Mouse (Mus musculus) limb, embryonic 10.5 days (tissue): ENCODE measurements around the gene Slco1c1. TPM values are rescaled to one million over a fixed set of nuclear protein-coding genes. Genes with fewer than 3 reads are reported as not detected.
"Not testable (repeated sequence)": the region's sequence is repeated elsewhere in the genome, so short reads cannot be mapped to it uniquely, and the experiment has no call there.

Source experiments
- DNase-seq: peaks from one replicate; pipeline ENCODE4 v3.0.0-alpha.2; 2017; ENCODE audit warnings: low spot score
- H3K27ac ChIP-seq: fragments of 300-500 bp; sonication (generic); 2 replicates; pipeline ENCODE4 v1.5.1; 2016; ENCODE audit warnings: mild to moderate bottlenecking
- H3K27me3 ChIP-seq: fragments of 300-500 bp; sonication (generic); 2 replicates; pipeline ENCODE4 v1.6.1; 2016; ENCODE audit warnings: low read depth, mild to moderate bottlenecking; ENCODE audit not compliant: poor library complexity, severe bottlenecking
- H3K36me3 ChIP-seq: fragments of 300-500 bp; sonication (generic); 2 replicates; pipeline ENCODE4 v1.6.1; 2016; ENCODE audit warnings: mild to moderate bottlenecking, moderate library complexity
- H3K4me1 ChIP-seq: fragments of 300-500 bp; sonication (generic); 2 replicates; pipeline ENCODE4 v1.6.1; 2016
- H3K4me3 ChIP-seq: fragments of 300-500 bp; sonication (generic); 2 replicates; pipeline ENCODE4 v1.5.1; 2016; ENCODE audit warnings: mild to moderate bottlenecking, moderate library complexity
- H3K9me3 ChIP-seq: fragments of 300-500 bp; sonication (generic); replicated peaks from 2 replicates; pipeline ENCODE4 v1.6.1; 2016; ENCODE audit warnings: mild to moderate bottlenecking
- WGBS: fragments of 180-500 bp; shearing (Covaris S2); methylation state at CpG from one replicate; pipeline ENCODE4 v1.1.7; 2016; 5-methylcytosine and 5-hydroxymethylcytosine counted together
- polyA plus RNA-seq: library from polyadenylated mRNA; unstranded; fragments of >200 nt; fragmentation: Nextera tagmentation; extraction: Ambion mirVana; gene quantifications from 2 replicates; pipeline ENCODE4 v1.2.1, GENCODE M21; 2016

The Slco1c1 gene
- polyA plus RNA-seq, 1 experiment from 2014 or later: not detected

GRCm38 (mm10) chr6:141537298-141537697, 13.1 kb downstream of the Slco1c1 start:
- no peaks in the 10 kb centered on the region for H3K36me3 ChIP-seq
- no peak overlapping the region for H3K4me3 ChIP-seq
- H3K9me3 ChIP-seq: no peaks in the 10 kb centered on the region
- no peaks in the 10 kb centered on the region for H3K27me3 ChIP-seq
- H3K27ac ChIP-seq: no peak overlapping the region
- 17% methylated on average over 3 of the region's 3 CpGs for WGBS
- H3K4me1 ChIP-seq: peaks cover 9% of the 10 kb centered on the region; the same call in 1 of the 2 replicates
- DNase-seq: no peak

- Histone ChIP-seq H3K27me3 (no peaks in the 10 kb centered on the region), H3K4me1 (peaks cover 9% of the 10 kb centered on the region; the same call in 1 of the 2 replicates), H3K36me3 (no peaks in the 10 kb centered on the region), H3K4me3 (no peak overlapping the region), H3K9me3 (no peaks in the 10 kb centered on the region), H3K27ac (no peak overlapping the region)
- WGBS: 79% methylated on average over 1 of the region's 1 CpGs
- no peak for DNase-seq
Observed at GRCm38 (mm10) chr6:141541136-141541535, 17.0 kb downstream of the Slco1c1 start.

GRCm38 (mm10) chr6:141543344-141543743, 19.2 kb downstream of the Slco1c1 start:
- WGBS: 90% methylated on average over 7 of the region's 7 CpGs
- no peak overlapping the region for H3K27ac ChIP-seq
- H3K4me3 ChIP-seq: no peak overlapping the region
- H3K36me3 ChIP-seq: no peaks in the 10 kb centered on the region
- no peaks in the 10 kb centered on the region for H3K27me3 ChIP-seq
- DNase-seq: no peak
- H3K4me1 ChIP-seq: no peaks in the 10 kb centered on the region
- H3K9me3 ChIP-seq: no peaks in the 10 kb centered on the region

DNA sequence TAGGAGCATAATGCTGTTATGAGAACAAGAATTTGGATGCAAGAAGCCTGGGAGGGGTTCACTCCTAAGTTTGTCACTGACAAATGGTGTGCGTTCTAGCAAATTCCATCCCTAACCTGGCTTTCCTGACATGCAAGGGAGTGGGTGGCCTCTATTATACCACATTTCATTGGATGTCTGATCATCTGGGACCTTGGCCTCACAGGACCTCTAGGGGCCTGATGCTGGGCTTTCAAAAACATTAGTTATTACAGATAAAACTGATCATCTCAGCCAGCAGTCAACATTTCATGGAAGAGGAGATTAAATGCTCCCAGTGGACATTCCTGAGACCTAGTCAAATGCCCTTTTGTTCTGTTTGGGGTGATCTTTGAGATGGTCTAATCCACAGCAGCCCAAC, 34.0 kb downstream of the Slco1c1 start:
- H3K27ac ChIP-seq: no peak overlapping the region
- no peak overlapping the region for H3K4me3 ChIP-seq
- DNase-seq: no peak
- no peaks in the 10 kb centered on the region for H3K36me3 ChIP-seq
- WGBS: 86% methylated on average over 1 of the region's 1 CpGs
- no peaks in the 10 kb centered on the region for H3K9me3 ChIP-seq
- no peaks in the 10 kb centered on the region for H3K4me1 ChIP-seq
- H3K27me3 ChIP-seq: no peaks in the 10 kb centered on the region

GRCm38 (mm10) chr6:141567366-141567765, 43.2 kb downstream of the Slco1c1 start:
- no peaks in the 10 kb centered on the region for H3K27me3 ChIP-seq
- no peak overlapping the region for H3K27ac ChIP-seq
- no peak for DNase-seq
- no peak overlapping the region for H3K4me3 ChIP-seq
- H3K4me1 ChIP-seq: no peaks in the 10 kb centered on the region
- no peaks in the 10 kb centered on the region for H3K36me3 ChIP-seq
- 90% methylated on average over 2 of the region's 2 CpGs for WGBS
- H3K9me3 ChIP-seq: no peaks in the 10 kb centered on the region

GRCm38 (mm10) chr6:141567852-141568558, 43.8 kb downstream of the Slco1c1 start:
- H3K27me3 ChIP-seq: no peaks in the 10 kb centered on the region
- no peaks in the 10 kb centered on the region for H3K36me3 ChIP-seq
- DNase-seq: no peak
- WGBS: 90% methylated on average over 10 of the region's 10 CpGs
- no peaks in the 10 kb centered on the region for H3K4me1 ChIP-seq
- no peaks in the 10 kb centered on the region for H3K9me3 ChIP-seq
- H3K27ac ChIP-seq: no peak overlapping the region
- H3K4me3 ChIP-seq: no peak overlapping the region

DNA sequence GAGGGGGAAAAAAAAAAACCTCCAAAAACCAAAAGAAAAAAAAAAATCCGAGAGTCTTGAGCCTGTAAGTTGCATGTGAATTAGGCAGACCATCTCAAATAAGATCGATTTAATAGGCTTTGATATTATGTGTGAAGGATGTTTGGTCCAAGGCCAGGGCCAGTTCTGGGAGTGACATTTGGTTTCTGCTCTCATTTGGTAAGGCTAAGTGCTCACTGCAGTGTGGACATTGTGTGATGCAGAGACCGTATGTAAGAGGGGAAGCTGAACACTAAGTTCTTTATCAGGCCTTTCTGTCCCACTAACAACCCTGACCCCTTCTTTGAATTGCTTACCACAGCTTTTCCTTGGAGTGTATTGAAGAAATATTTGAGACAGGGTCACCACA, 44.4 kb downstream of the Slco1c1 start:
- Histone ChIP-seq H3K27ac (no peak overlapping the region), H3K36me3 (no peaks in the 10 kb centered on the region), H3K4me1 (no peaks in the 10 kb centered on the region), H3K9me3 (no peaks in the 10 kb centered on the region), H3K27me3 (no peaks in the 10 kb centered on the region), H3K4me3 (no peak overlapping the region)
- DNase-seq: no peak
- WGBS: 89% methylated on average over 3 of the region's 3 CpGs

DNA sequence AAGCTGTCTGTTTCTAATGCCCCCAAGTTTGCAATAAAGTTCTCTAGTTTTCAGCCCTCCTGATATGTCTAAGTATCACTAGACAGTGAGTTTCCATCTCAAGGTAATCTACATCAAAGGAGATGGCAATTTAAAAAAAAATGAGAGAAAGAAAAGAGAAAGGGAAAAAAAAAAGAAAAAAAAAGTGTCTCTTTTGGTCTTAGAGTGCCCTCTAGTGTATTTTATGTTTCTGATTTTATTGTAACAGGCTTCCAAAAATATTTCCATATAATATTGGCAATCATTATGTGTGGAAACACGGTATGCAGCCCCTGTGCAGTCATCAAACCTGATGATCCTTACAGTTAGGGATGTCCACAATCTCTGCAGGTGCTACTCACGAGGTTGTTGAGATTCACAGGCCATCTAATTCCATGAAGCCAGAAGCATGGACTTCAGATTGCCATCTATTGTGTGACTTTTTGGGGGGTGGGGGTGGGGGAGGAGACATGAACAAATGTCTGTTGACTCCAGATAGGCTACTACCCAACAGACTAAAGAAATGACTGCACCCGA, 52.6 kb downstream of the Slco1c1 start:
- H3K27me3 ChIP-seq: no peaks in the 10 kb centered on the region
- no peaks in the 10 kb centered on the region for H3K9me3 ChIP-seq
- H3K4me3 ChIP-seq: no peak overlapping the region
- no peak for DNase-seq
- no peak overlapping the region for H3K27ac ChIP-seq
- 58% methylated on average over 3 of the region's 3 CpGs for WGBS
- H3K36me3 ChIP-seq: no peaks in the 10 kb centered on the region
- peaks cover 10% of the 10 kb centered on the region; the same call in 1 of the 2 replicates for H3K4me1 ChIP-seq

DNA sequence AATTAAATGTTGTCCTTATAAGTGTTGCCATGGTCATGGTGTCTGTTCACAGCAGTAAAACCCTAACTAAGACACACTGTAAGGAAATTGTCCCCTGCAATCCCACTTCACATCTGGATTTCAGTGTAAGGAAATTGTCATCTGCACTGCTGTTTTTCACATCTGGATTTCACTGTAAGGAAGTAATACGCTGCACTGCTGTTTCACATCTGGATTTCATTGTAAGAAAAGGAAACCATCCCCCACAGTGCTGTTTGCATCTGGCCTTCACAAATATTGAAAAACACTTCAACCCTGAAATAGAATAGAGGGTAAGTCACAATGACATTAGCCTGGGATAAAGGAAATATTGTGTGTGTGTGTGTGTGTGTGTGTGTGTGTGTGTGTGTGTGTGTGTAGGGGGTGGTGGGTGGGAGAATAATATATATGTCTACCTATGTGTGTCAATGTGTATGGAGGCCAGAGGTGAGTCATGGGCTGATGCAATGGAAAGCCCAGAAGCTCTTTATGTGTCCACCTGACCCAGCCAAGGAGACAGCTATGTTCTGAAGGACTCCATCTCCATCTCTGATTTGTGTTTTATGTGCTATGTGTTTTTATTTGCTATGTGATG, 60.7 kb downstream of the Slco1c1 start:
- Histone ChIP-seq H3K27me3 (no peaks in the 10 kb centered on the region), H3K9me3 (no peaks in the 10 kb centered on the region), H3K36me3 (no peaks in the 10 kb centered on the region), H3K4me3 (no peak overlapping the region), H3K4me1 (peaks cover 14% of the 10 kb centered on the region), H3K27ac (0 out of 2 replicates have a peak overlapping the region, but pooled peaks have one; percentile 30)
- WGBS: 23% methylated on average over 1 of the region's 1 CpGs
- no peak for DNase-seq

GRCm38 (mm10) chr6:141590002-141590401, 65.8 kb downstream of the Slco1c1 start:
- Histone ChIP-seq H3K36me3 (no peaks in the 10 kb centered on the region), H3K27ac (no peak overlapping the region), H3K9me3 (no peaks in the 10 kb centered on the region), H3K4me3 (no peak overlapping the region), H3K4me1 (peaks cover 23% of the 10 kb centered on the region), H3K27me3 (no peaks in the 10 kb centered on the region)
- no peak for DNase-seq
- 25% methylated on average over 1 of the region's 1 CpGs for WGBS

DNA sequence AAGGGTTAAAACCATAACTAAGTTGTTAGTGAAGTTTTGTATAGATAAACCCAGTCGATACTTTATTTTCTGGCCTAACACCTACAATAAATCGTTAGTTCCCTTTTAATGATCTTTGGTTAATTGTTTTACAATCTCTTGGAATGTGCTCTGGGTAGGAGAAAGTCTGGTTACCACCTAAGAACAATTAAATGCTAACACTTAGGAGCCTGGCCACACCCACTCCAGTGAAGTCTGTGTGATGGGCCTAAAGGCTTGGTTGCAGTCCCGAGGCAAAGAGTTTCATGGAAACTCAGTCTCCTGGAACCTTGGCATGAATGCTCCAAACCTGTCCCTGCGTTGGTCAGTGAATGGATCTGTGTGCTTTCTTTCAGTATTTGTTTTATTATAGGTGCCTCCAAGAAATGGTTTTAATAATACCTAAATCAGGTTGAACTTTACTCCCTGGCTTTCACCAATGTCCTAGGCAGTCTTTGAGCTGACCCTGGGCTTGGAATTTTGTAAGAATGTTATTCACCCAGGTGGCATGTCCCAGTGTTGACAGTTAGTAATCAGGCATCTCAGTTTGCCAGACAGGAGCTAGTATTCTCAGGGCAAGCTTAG, 66.5 kb downstream of the Slco1c1 start:
- 20% methylated on average over 4 of the region's 4 CpGs for WGBS
- not testable (repeated sequence) for H3K27ac ChIP-seq, DNase-seq, H3K4me3 ChIP-seq, H3K9me3 ChIP-seq, H3K36me3 ChIP-seq, H3K27me3 ChIP-seq
- H3K4me1 ChIP-seq: peaks cover 18% of the 10 kb centered on the region

DNA sequence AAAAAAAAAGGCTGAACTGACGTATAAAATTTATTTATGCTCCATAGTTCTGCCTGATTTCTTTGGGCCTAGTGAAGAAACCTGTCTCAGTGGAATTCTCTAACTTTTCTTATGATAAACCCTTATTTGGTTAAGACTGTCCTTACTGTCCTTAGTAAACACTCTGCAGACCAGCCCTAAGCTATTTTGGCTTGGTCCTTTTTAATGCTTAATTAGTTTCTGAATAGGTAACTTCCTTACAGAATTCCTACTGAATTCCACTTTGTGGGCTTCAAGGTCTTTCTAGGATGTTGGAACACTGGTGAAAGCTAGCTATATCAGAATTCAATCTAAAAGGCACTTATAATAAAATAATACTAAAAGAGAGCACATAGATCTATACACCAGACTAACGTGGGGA, 71.9 kb downstream of the Slco1c1 start:
- 93% methylated on average over 2 of the region's 2 CpGs for WGBS
- Histone ChIP-seq H3K27me3 (no peaks in the 10 kb centered on the region), H3K27ac (no peak overlapping the region), H3K36me3 (no peaks in the 10 kb centered on the region), H3K4me1 (peaks cover 4% of the 10 kb centered on the region; the same call in 1 of the 2 replicates), H3K4me3 (no peak overlapping the region), H3K9me3 (no peaks in the 10 kb centered on the region; the same call in 1 of the 2 replicates)
- no peak for DNase-seq

- Histone ChIP-seq H3K4me1 (no peaks in the 10 kb centered on the region), H3K27me3 (no peaks in the 10 kb centered on the region), H3K4me3 (no peak overlapping the region), H3K9me3 (no peaks in the 10 kb centered on the region; the same call in 1 of the 2 replicates), H3K27ac (no peak overlapping the region), H3K36me3 (no peaks in the 10 kb centered on the region)
- no peak for DNase-seq
- 97% methylated on average over 2 of the region's 2 CpGs for WGBS
Observed at GRCm38 (mm10) chr6:141597037-141597436, 72.9 kb downstream of the Slco1c1 start.
